Mouse (Mus musculus) limb, embryonic 14.5 days (tissue): ENCODE measurements at regions not wholly inside any gene's neighbourhood (a gene's known extent, or its start where the extent isn't known, plus 50 kb on each side); places are given as distances from the start of the nearest gene placed in this dataset.

Experiments
- ATAC-seq: fragments of 200-750 bp; cut with Nextera tagmentation; 2 replicates; pipeline ENCODE4 v1.8.0; 2017; ENCODE audit warnings: low read depth, moderate number of reproducible peaks, moderate TSS enrichment; ENCODE audit not compliant: low FRiP score
- DNase-seq: peaks from one replicate; pipeline ENCODE4 v3.0.0-alpha.2; 2015; ENCODE audit warnings: low spot score
- H3K27ac ChIP-seq: fragments of 300-500 bp; sonication (generic); replicated peaks from 2 replicates; pipeline ENCODE4 v1.5.1; 2014; ENCODE audit warnings: low read depth, mild to moderate bottlenecking, low read length, moderate library complexity, mixed read lengths
- H3K27me3 ChIP-seq: fragments of 300-500 bp; sonication (generic); 2 replicates; pipeline ENCODE4 v1.6.1; 2014; ENCODE audit warnings: low read length, mixed read lengths; ENCODE audit not compliant: control insufficient read depth, insufficient read depth
- H3K36me3 ChIP-seq: fragments of 300-500 bp; sonication (generic); 2 replicates; pipeline ENCODE4 v1.6.1; 2014; ENCODE audit warnings: mild to moderate bottlenecking, low read length, moderate library complexity, mixed read lengths; ENCODE audit not compliant: control insufficient read depth, insufficient read depth
- H3K4me1 ChIP-seq: fragments of 300-500 bp; sonication (generic); 2 replicates; pipeline ENCODE4 v1.6.1; 2014; ENCODE audit warnings: antibody characterized with exemption, low read length, mixed read lengths; ENCODE audit not compliant: control insufficient read depth, insufficient read depth
- H3K4me2 ChIP-seq: fragments of 300-500 bp; sonication (generic); replicated peaks from 2 replicates; pipeline ENCODE4 v1.6.1; 2014; ENCODE audit warnings: low read depth, mild to moderate bottlenecking, low read length, moderate library complexity; ENCODE audit not compliant: severe bottlenecking
- H3K4me3 ChIP-seq: fragments of 300-500 bp; sonication (generic); replicated peaks from 2 replicates; pipeline ENCODE4 v1.5.1; 2014; ENCODE audit warnings: low read length
- H3K9ac ChIP-seq: fragments of 300-500 bp; sonication (generic); 2 replicates; pipeline ENCODE4 v1.6.1; 2014; ENCODE audit warnings: mild to moderate bottlenecking, low read depth, low read length, moderate library complexity; ENCODE audit not compliant: severe bottlenecking
- H3K9me3 ChIP-seq: fragments of 300-500 bp; sonication (generic); 2 replicates; pipeline ENCODE4 v1.6.1; 2016; ENCODE audit warnings: low read length; ENCODE audit not compliant: control insufficient read depth
- POLR2A ChIP-seq: fragments of 200-500 bp; IDR thresholded peaks from 2 replicates; pipeline ENCODE4 v1.8.0; 2012; ENCODE audit warnings: inconsistent platforms, mild to moderate bottlenecking, moderate library complexity, borderline replicate concordance; ENCODE audit not compliant: insufficient read depth, insufficient read length; ENCODE audit errors: extremely low read depth
- WGBS: fragments of 180-500 bp; shearing (Covaris S2); extraction: QIAGEN DNeasy Blood & Tissue Kit; methylation state at CpG from one replicate; pipeline ENCODE4 v1.1.7; 2014; 5-methylcytosine and 5-hydroxymethylcytosine counted together

DNA sequence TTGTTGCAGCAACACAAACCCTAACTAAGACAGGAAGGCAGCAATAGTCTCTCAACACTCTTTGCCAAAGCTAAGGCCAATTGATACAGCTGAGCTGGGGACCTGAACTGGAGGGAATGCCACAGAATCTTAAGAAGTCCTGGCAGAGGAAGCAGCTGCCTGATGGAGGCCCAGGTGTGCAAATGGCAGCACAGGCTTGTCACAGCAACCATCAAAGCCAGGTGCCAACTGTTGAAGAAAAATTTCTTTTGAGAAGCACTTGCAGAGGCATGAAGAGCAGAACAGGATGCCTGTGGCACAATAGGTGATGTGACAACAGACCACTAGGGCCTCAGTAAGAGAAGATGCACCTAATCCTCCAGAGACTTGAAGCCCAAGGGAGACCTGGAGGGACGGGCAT, 378.1 kb downstream of the Gsdmc2 start:
- no peak for ATAC-seq
- 73% methylated on average over 1 of the region's 1 CpGs for WGBS
- no peak for TF ChIP-seq POLR2A

DNA sequence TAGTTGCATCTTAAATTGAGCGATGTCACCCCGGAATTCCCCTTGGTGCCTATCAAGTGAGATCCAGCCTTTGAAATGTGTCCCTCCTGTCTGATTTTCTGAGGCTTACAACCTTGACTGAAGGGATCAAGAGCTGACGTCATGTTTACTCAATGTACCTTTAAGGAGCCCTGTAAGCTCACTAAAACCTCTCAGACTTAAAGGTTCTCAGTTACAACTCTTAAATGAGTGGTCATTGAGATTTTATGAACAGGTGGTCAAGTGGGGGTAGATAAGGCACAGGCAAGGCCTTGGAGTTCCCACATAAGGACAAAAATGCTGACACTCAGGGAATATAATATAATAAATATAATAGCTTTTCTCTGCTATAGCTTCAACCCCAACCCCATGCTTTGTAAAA, 392.4 kb downstream of the Gsdmc2 start:
- Histone ChIP-seq H3K4me1 (no peaks in the 10 kb centered on the region), H3K9me3 (no peaks in the 10 kb centered on the region), H3K4me3 (no peak overlapping the region), H3K36me3 (no peaks in the 10 kb centered on the region), H3K27me3 (no peaks in the 10 kb centered on the region), H3K9ac (no peak overlapping the region), H3K4me2 (no peak overlapping the region), H3K27ac (no peak overlapping the region)
- ATAC-seq (no peak), DNase-seq (no peak)
- TF ChIP-seq POLR2A: no peak
- WGBS: 69% methylated on average over 3 of the region's 3 CpGs

More for the DNA sequence above, 378.1 kb downstream of the Gsdmc2 start:
- Histone ChIP-seq H3K4me1 (no peaks in the 10 kb centered on the region), H3K9me3 (no peaks in the 10 kb centered on the region), H3K4me3 (no peak overlapping the region), H3K4me2 (no peak overlapping the region), H3K36me3 (no peaks in the 10 kb centered on the region), H3K9ac (no peak overlapping the region), H3K27ac (no peak overlapping the region), H3K27me3 (no peaks in the 10 kb centered on the region)
- DNase-seq: no peak

DNA sequence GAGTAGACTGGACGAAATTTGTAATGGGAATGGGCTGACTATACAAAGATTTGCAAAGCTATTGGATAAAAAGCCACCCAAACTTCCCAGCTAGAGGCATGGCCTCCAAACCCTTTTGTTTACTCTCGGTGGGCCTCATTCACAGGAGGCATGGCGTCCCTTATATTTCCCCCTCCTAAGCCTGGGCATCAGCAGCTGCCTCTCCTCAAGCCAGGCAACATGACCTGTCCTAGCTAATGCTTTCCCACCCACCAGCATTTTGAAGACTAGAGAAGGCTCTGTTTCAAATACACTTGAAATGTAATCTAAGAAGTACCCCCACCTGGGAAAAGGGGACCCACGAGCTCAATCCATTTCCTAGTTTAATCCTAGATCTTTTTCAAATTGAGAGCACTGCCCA, 398.7 kb downstream of the Gsdmc2 start:
- WGBS: 70% methylated on average over 4 of the region's 4 CpGs
- H3K36me3 ChIP-seq: no peaks in the 10 kb centered on the region
- DNase-seq (no peak), ATAC-seq (no peak)
- 0 out of 2 replicates have a peak, but pooled peaks cover 2% of the 10 kb centered on the region for H3K4me1 ChIP-seq
- H3K4me3 ChIP-seq: no peak overlapping the region
- H3K27ac ChIP-seq: no peak overlapping the region
- H3K9ac ChIP-seq: no peak overlapping the region
- no peak overlapping the region for H3K4me2 ChIP-seq
- no peaks in the 10 kb centered on the region for H3K27me3 ChIP-seq
- no peak for TF ChIP-seq POLR2A
- H3K9me3 ChIP-seq: no peaks in the 10 kb centered on the region

DNA sequence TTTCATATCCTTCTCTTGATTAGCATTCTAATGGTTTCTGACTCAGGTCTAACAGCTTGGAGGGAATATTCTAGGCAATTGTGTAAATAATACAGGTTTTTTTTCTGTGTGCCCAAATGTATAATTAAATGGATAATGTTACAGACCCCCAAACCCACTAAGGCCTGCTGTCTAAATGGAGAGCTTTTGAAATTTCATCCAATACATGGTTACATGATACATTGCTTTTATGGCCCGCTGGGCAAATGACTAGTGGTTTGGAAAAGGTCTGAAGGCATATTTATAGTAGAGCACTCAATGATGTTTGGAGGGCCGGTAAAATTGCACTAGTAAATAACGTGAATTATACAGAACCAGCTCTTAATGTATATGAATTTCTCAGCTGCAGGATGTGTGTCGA, 400.0 kb downstream of the Gsdmc2 start:
- ATAC-seq (no peak), DNase-seq (no peak)
- H3K27me3 ChIP-seq: no peaks in the 10 kb centered on the region
- H3K27ac ChIP-seq: no peak overlapping the region
- H3K4me2 ChIP-seq: no peak overlapping the region
- H3K4me3 ChIP-seq: no peak overlapping the region
- WGBS: 51% methylated on average over 4 of the region's 4 CpGs
- H3K4me1 ChIP-seq: 0 out of 2 replicates have a peak, but pooled peaks cover 2% of the 10 kb centered on the region
- no peak for TF ChIP-seq POLR2A
- H3K9ac ChIP-seq: no peak overlapping the region
- no peaks in the 10 kb centered on the region for H3K36me3 ChIP-seq
- no peaks in the 10 kb centered on the region for H3K9me3 ChIP-seq

DNA sequence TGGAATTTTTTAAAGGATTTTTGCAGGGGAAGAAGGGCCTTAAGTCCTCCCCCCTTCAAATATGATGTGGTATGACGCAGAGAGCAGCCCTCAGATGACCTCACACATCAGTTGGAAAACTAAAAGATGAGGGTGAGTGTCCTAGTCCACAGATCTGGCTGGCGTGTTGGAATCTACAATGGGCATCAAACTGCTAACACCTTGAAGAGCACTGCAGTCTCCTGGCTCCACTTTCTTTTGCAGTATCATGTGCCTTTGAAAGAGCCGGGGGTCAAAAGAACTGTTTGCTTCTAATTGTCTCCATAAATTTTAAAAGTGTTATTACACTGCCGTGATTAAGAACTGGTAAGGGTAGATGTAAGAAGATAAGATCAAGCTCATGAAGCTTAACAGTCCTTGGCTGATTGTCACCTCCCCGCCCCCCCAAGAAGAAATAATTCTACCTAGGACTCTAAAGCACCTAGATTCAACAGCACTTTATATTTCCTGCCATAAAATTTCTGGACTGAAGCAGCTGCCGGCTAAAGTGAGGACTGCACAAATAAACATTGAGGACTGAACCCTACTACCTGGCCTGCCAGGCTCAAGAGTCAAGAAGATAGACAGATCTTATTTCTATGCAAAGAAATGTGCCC, 402.7 kb downstream of the Gsdmc2 start:
- WGBS: 30% methylated on average over 6 of the region's 6 CpGs
- Histone ChIP-seq H3K4me3 (no peak overlapping the region), H3K4me2 (no peak overlapping the region), H3K27me3 (no peaks in the 10 kb centered on the region), H3K36me3 (no peaks in the 10 kb centered on the region), H3K27ac (no peak overlapping the region), H3K9me3 (no peaks in the 10 kb centered on the region), H3K9ac (no peak overlapping the region), H3K4me1 (0 out of 2 replicates have a peak, but pooled peaks cover 2% of the 10 kb centered on the region)
- no peak for TF ChIP-seq POLR2A
- DNase-seq (no peak), ATAC-seq (no peak)
